Mouse (Mus musculus) kidney, adult 8-10 months (tissue): Measurements from ENCODE around the gene Cald1.

Source experiments
- DNase-seq, 2 experiments: peaks; one replicate each; pipeline ENCODE4 v3.0.0; 2022

Gene Cald1

GRCm38 (mm10) chr6:34776396-34776795 is 178.1 kb downstream of the Cald1 start:
- no peak for DNase-seq

GRCm38 (mm10) chr6:34777094-34777493 is 178.8 kb downstream of the Cald1 start:
- no peak for DNase-seq

DNA sequence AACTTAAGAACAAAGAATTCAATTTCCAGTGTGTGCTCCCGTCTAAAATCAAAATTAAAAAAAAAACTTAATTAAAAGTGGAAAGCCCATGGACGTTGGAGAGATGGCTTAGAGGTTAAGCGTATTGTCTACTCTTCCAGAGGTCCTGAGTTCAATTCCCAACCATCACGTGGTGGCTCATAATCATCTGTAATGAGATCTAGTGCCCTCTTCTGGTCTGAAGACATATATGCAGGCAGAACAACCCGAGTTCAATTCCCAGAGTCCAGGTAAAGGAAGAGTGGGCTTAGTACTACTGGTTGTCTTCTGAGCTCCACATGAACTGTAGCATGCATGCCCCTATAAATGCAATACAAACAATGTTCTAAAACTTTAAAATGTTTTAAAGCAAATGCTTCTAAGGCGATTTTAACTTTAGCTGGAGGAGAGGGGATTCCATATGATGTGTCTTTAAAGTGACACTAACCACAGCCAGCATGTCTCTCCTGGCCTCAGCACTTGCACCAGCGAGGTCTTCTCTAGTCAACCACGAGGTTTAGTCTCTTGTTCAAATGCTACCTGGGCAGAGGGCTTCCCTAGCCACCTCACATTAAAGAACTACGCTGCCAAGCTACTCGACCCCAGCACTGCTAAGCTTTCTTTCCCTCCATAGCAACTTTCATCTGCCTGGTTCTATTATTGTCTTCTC is 179.8 kb downstream of the Cald1 start:
- DNase-seq = no peak

GRCm38 (mm10) chr6:34780231-34780942 is 182.1 kb downstream of the Cald1 start, which contains the start of gene Agbl3:
TSS of gene Agbl3 (plus strand) at chr6:34780432.
- DNase-seq = peak; percentile 91 to 94

DNA sequence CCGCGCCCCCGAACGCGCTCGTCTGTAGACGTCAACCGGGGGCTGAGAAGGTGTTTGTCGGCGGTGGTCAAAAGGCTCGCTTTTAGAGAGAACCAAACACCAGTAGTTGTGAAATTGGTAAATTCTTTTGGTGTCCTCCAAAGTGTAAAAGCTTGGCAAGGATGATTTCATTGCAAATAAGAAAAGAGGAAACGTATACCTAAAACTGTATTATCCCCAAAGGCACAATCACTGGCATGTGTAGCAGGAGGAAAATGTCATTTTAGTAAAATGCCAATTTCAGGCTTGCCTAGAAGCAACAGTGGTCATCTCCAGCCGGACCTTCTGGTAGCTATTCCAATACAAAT is 182.6 kb downstream of the Cald1 start:
- DNase-seq = no peak

DNA sequence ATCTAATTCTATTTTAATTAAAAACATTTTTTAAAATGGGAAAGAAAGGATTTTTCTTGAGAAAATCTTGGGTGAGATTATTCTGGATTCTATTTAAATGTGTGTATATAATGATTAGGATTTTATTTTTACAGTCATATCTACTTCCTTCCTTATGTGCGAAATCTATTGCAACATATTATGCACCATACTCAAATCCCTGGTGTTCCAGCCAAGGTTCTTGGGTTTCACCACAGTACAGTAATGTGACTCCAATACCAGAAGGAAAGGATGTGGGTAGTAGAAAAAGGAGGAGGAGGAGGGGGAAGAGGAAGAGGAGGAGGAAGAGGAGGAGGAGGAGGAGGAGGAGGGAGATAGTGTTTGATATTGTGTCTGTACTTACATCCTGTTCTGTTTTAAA is 184.2 kb downstream of the Cald1 start:
- no peak for DNase-seq

DNA sequence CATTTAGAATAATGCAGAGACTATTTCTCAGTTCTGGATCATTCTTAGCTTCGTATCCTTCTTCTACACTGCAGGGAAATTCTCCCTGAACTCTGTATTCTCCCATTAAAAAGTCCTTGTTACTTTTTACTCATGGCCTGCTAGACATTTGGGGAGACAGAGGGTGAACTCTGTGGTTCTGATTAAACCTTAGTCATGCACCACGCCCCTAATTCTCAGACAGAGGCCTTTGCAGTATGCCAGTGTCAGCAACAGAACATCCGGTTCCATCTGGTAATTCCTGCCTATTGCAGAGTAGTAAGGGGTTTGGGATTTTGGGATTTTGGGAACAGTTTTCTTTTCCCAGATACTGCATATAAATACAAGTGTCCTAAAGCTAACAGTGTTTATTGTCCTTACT is 198.6 kb downstream of the Cald1 start:
- DNase-seq = no peak

DNA sequence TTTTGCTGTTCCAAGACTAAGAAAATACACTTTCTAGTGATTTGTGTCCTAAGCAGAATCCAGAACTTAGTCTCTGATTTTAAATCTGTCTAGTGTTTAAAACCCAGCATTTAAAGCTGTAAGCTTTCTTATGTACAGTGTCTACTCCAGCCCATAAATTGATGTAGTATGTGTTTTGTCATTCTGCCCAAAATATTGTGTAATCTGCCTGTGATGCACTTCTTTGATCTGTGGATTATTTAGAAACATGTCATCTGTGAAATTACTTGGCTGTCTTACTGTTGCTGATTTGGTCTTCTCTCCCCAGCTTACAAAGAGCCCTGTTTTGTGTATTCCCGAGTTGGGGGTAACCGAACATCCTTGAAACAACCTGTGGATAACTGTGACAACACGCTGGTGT is 199.6 kb downstream of the Cald1 start:
- DNase-seq = no peak

- no peak for DNase-seq
Measured at GRCm38 (mm10) chr6:34805582-34805981, 207.3 kb downstream of the Cald1 start.

DNA sequence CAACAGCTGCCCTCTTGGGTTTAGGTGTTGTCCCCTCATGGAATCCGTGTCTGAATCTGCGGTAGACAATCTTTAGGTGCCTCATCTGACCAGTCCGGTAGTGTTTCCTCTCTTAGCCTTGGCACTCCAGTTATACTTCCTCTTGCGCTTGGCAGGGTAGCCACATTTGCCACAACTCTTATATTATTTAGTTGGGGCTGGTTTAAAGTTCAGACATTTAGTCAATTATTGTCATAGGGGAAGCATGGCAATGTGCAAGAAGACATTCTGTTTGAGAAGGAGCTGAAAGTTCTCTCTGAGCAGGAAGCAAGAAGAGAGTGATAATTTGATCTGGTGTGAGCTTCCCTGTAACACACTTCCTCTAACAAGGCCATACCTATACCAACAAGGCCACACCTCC is 212.4 kb downstream of the Cald1 start:
- DNase-seq = peak; percentile 20 to 28

- DNase-seq = no peak
Measured at GRCm38 (mm10) chr6:34824406-34824805, 226.1 kb downstream of the Cald1 start.
